Mouse (Mus musculus): ENCODE measurements around the gene Gjb6. TPM values are rescaled to one million over a fixed set of nuclear protein-coding genes. Genes with fewer than 3 reads are reported as not detected.
A peak's percentile ranks its signal among the peaks of the same experiment; 100 is the strongest.

Gene Gjb6
- polyA plus RNA-seq, 1 experiment from 2014 or later: 0.14 TPM

- ATAC-seq (ENCODE audit: insufficient number of reproducible peaks, low FRiP score): no peak
- Histone ChIP-seq H3K4me1 (replicated peaks) (peaks cover 6% of the 10 kb centered on the region), H3K27ac (ENCODE audit: poor library complexity, severe bottlenecking) (no peak overlapping the region), H3K9ac (no peak overlapping the region), H3K4me3 (no peak overlapping the region), H3K27me3 (replicated peaks) (peaks cover 63% of the 10 kb centered on the region), H3K9me3 (replicated peaks) (no peaks in the 10 kb centered on the region), H3K4me2 (no peak overlapping the region), H3K36me3 (no peaks in the 10 kb centered on the region)
- 67% methylated on average over 5 of the region's 5 CpGs for WGBS
Observed at GRCm38 (mm10) chr14:57107916-57108315, 25.5 kb downstream of the Gjb6 start.

GRCm38 (mm10) chr14:57107091-57107490 is 26.3 kb downstream of the Gjb6 start:
- Histone ChIP-seq H3K4me1 (replicated peaks) (peaks cover 6% of the 10 kb centered on the region), H3K9me3 (replicated peaks) (no peaks in the 10 kb centered on the region), H3K4me2 (no peak overlapping the region), H3K36me3 (no peaks in the 10 kb centered on the region), H3K9ac (no peak overlapping the region), H3K27ac (ENCODE audit: poor library complexity, severe bottlenecking) (no peak overlapping the region), H3K27me3 (replicated peaks) (peaks cover 66% of the 10 kb centered on the region), H3K4me3 (no peak overlapping the region)
- ATAC-seq (ENCODE audit: insufficient number of reproducible peaks, low FRiP score): no peak
- WGBS: 69% methylated on average over 8 of the region's 8 CpGs

- Histone ChIP-seq H3K36me3 (no peaks in the 10 kb centered on the region), H3K4me2 (no peak overlapping the region), H3K4me1 (replicated peaks) (peaks cover 6% of the 10 kb centered on the region), H3K4me3 (no peak overlapping the region), H3K27ac (ENCODE audit: poor library complexity, severe bottlenecking) (no peak overlapping the region), H3K27me3 (replicated peaks) (peaks cover 70% of the 10 kb centered on the region), H3K9me3 (replicated peaks) (no peaks in the 10 kb centered on the region), H3K9ac (no peak overlapping the region)
- WGBS: 46% methylated on average over 11 of the region's 11 CpGs
- no peak for ATAC-seq (ENCODE audit: insufficient number of reproducible peaks, low FRiP score)
Observed at GRCm38 (mm10) chr14:57105721-57106120, 27.7 kb downstream of the Gjb6 start.

DNA sequence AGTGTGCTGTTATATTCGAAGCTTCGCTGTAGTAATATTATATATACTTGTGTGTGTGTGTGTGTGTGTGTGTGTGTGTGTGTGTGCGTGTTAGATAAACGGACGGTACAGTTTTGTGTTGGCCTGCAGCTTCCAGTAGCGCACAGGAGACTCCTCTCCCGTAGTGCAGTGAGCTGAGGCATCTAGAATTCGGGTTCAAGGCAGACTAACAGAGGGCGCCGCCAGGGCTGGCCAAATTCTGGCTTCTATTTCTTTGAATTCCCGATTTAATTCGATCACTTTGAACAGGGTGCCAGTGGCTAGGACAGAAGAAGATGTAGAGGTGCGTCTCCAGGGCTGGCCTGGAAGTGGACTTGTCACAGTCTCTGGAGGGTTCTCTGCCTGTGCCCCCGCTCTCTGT is 28.3 kb downstream of the Gjb6 start:
- WGBS: 11% methylated on average over 14 of the region's 14 CpGs

DNA sequence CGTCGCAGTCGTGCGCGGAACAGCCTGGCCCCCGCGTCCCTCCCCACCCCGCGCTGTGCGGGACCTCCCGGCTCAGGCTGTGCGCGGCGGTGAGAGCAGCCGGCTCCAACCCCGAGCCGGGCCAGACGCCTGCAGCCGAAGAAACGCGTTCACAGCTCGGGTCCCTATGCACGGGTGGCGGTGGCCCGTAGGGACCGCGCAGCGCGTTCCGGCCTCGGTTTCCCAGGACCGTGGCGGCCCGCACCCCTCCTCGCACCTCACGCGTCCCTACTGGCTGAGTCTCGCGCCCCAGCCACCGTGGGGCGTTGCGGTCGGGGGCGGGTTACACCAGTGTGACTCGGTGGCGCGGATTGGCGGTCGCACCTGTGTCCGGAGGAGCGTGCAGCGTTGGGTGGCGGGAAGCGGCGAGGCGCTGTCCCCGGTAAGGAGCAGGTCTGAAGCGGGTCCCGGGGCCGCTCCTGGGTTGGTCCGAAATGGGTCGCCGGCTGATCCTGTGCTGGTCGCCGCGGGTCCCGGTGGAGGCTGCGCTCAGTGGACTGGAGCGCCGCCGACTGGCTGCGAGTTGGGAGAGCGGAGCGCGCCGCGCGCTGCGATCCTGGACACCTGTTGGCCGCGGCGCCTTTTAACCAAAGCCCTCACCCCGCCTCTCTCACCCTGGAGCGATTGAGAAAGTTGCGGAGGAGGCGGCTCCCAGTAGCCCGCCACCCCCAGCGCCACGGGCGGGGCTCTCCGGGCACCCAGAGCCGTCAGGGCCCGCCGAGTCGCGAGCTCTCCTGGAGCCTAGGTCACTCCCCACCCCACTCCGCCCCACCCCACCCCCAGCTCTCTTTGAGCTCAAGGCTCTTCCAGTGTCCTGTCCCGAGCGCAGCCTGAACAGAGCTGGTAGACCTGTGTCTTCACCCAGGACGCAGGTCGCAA is 29.0 kb downstream of the Gjb6 start, which contains the start of gene Gjb2:
Gene Gjb2 (minus strand): TSS at position 597 of the 918 bp plus-strand sequence.
- H3K4me3 ChIP-seq: peak within 1 kb of the TSS; percentile 69
- no peaks in the 10 kb centered on the region for H3K36me3 ChIP-seq
- peaks cover 6% of the 10 kb centered on the region for H3K4me1 ChIP-seq (replicated peaks)
- peak within 1 kb of the TSS; percentile 100 for H3K4me2 ChIP-seq
- ATAC-seq (ENCODE audit: insufficient number of reproducible peaks, low FRiP score): no peak
- no peak within 1 kb of the TSS for H3K27ac ChIP-seq (ENCODE audit: poor library complexity, severe bottlenecking)
- peak within 1 kb of the TSS; percentile 64 for H3K9ac ChIP-seq
- WGBS: under 1% methylated on average over 100 of the region's 101 CpGs
- peaks cover 82% of the 10 kb centered on the region for H3K27me3 ChIP-seq (replicated peaks)
- H3K9me3 ChIP-seq (replicated peaks): no peaks in the 10 kb centered on the region

More for the DNA sequence above, 28.3 kb downstream of the Gjb6 start:
- peak overlapping the region; percentile 69 for H3K4me3 ChIP-seq
- H3K27me3 ChIP-seq (replicated peaks): peaks cover 76% of the 10 kb centered on the region
- H3K27ac ChIP-seq (ENCODE audit: poor library complexity, severe bottlenecking): no peak overlapping the region
- no peak for ATAC-seq (ENCODE audit: insufficient number of reproducible peaks, low FRiP score)
- H3K4me2 ChIP-seq: peak overlapping the region; percentile 100
- H3K4me1 ChIP-seq (replicated peaks): peaks cover 6% of the 10 kb centered on the region
- H3K36me3 ChIP-seq: no peaks in the 10 kb centered on the region
- H3K9ac ChIP-seq: no peak overlapping the region
- H3K9me3 ChIP-seq (replicated peaks): no peaks in the 10 kb centered on the region

- H3K4me1 ChIP-seq (replicated peaks): peaks cover 6% of the 10 kb centered on the region
- peak overlapping the region; percentile 100 for H3K4me2 ChIP-seq
- H3K9ac ChIP-seq: peak overlapping the region; percentile 64
- no peak overlapping the region for H3K27ac ChIP-seq (ENCODE audit: poor library complexity, severe bottlenecking)
- no peaks in the 10 kb centered on the region for H3K36me3 ChIP-seq
- H3K27me3 ChIP-seq (replicated peaks): peaks cover 82% of the 10 kb centered on the region
- no peak for ATAC-seq (ENCODE audit: insufficient number of reproducible peaks, low FRiP score)
- peak overlapping the region; percentile 69 for H3K4me3 ChIP-seq
- no peaks in the 10 kb centered on the region for H3K9me3 ChIP-seq (replicated peaks)
- WGBS: 3% methylated on average over 22 of the region's 22 CpGs
Observed at GRCm38 (mm10) chr14:57103711-57104105, 29.7 kb downstream of the Gjb6 start.

DNA sequence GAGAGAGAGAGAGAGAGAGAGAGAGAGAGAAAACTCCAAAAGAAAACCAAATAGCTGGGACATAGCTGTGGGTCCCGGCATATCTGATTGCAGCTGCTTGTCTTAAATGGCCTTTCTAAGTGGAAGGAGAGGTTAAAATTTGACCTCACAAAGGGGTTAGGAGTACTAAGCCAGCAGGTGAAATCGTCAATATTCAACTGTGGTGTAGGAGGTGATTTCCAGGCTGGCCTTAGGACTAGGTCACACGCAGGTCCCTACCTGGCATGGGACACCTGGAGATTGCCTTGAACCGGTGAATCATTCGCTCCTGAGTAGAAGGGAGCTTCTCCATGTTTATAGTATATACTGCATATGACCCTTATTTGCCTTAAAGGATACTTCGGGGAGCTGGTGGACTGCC is 30.3 kb downstream of the Gjb6 start:
- peaks cover 78% of the 10 kb centered on the region for H3K27me3 ChIP-seq (replicated peaks)
- no peaks in the 10 kb centered on the region for H3K9me3 ChIP-seq (replicated peaks)
- H3K9ac ChIP-seq: no peak overlapping the region
- no peak for ATAC-seq (ENCODE audit: insufficient number of reproducible peaks, low FRiP score)
- peaks cover 6% of the 10 kb centered on the region for H3K4me1 ChIP-seq (replicated peaks)
- H3K4me2 ChIP-seq: no peak overlapping the region
- H3K36me3 ChIP-seq: no peaks in the 10 kb centered on the region
- WGBS: 55% methylated on average over 6 of the region's 6 CpGs
- no peak overlapping the region for H3K27ac ChIP-seq (ENCODE audit: poor library complexity, severe bottlenecking)
- H3K4me3 ChIP-seq: no peak overlapping the region

GRCm38 (mm10) chr14:57101623-57102022 is 31.8 kb downstream of the Gjb6 start:
- no peaks in the 10 kb centered on the region for H3K9me3 ChIP-seq (replicated peaks)
- no peak overlapping the region for H3K27ac ChIP-seq (ENCODE audit: poor library complexity, severe bottlenecking)
- no peaks in the 10 kb centered on the region for H3K36me3 ChIP-seq
- no peak for ATAC-seq (ENCODE audit: insufficient number of reproducible peaks, low FRiP score)
- no peak overlapping the region for H3K4me3 ChIP-seq
- peaks cover 6% of the 10 kb centered on the region for H3K4me1 ChIP-seq (replicated peaks)
- H3K27me3 ChIP-seq (replicated peaks): peaks cover 68% of the 10 kb centered on the region
- no peak overlapping the region for H3K9ac ChIP-seq
- WGBS: 77% methylated on average over 7 of the region's 7 CpGs
- no peak overlapping the region for H3K4me2 ChIP-seq

DNA sequence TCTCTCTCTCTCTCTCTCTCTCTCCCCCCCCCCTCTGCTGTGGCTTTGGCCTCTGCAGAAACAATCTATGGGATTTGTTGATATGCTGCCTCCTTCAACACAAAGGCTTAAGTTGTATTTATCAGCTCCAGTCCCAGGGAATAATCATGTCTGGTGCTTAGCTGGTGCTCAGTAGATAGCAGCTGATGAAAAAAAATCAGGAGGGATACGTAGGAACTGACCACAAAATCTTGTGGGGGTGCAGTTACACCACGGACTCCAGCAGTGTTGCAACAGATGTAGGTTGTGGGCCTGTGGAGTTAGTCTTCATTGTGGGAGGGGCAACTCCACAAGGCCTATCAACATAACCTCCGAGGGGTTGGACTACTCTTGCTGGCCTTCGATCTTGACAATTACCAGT is 37.6 kb downstream of the Gjb6 start:
- H3K9ac ChIP-seq: no peak overlapping the region
- no peaks in the 10 kb centered on the region for H3K4me1 ChIP-seq (replicated peaks)
- no peak overlapping the region for H3K4me3 ChIP-seq
- no peaks in the 10 kb centered on the region for H3K36me3 ChIP-seq
- no peak for ATAC-seq (ENCODE audit: insufficient number of reproducible peaks, low FRiP score)
- H3K9me3 ChIP-seq (replicated peaks): no peaks in the 10 kb centered on the region
- no peak overlapping the region for H3K4me2 ChIP-seq
- no peak overlapping the region for H3K27ac ChIP-seq (ENCODE audit: poor library complexity, severe bottlenecking)
- 46% methylated on average over 4 of the region's 4 CpGs for WGBS
- peaks cover 16% of the 10 kb centered on the region for H3K27me3 ChIP-seq (replicated peaks)

DNA sequence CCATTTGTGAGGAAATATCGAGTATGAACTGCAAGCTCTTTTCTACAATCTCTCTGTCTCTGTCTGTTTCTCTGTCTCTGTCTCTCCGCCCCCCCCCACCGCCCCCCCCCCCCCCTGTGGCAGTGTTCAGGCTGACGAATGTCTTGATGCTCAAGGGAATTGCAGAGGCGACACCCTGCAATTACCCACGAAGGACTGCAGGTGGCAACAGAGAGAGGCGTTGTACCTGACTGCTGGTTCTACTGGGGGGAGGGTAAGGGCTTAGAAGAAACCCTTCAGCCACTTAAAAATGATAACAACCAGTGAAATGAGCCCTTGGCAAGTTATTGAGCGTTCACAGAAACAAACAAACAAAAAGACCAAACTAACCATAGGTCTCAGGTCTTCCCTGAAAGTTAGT is 40.4 kb downstream of the Gjb6 start:
- Histone ChIP-seq H3K27ac (ENCODE audit: poor library complexity, severe bottlenecking) (no peak overlapping the region), H3K4me1 (replicated peaks) (no peaks in the 10 kb centered on the region), H3K4me3 (no peak overlapping the region), H3K27me3 (replicated peaks) (peaks cover 4% of the 10 kb centered on the region; the same call in 1 of the 2 replicates), H3K4me2 (no peak overlapping the region), H3K36me3 (no peaks in the 10 kb centered on the region), H3K9ac (no peak overlapping the region), H3K9me3 (replicated peaks) (no peaks in the 10 kb centered on the region)
- ATAC-seq (ENCODE audit: insufficient number of reproducible peaks, low FRiP score): no peak
- WGBS: 7% methylated on average over 7 of the region's 8 CpGs

- 55% methylated on average over 2 of the region's 2 CpGs for WGBS
- H3K27me3 ChIP-seq (replicated peaks): no peaks in the 10 kb centered on the region
- H3K4me3 ChIP-seq: no peak overlapping the region
- H3K36me3 ChIP-seq: no peaks in the 10 kb centered on the region
- H3K9ac ChIP-seq: no peak overlapping the region
- H3K27ac ChIP-seq (ENCODE audit: poor library complexity, severe bottlenecking): no peak overlapping the region
- H3K9me3 ChIP-seq (replicated peaks): no peaks in the 10 kb centered on the region
- ATAC-seq (ENCODE audit: insufficient number of reproducible peaks, low FRiP score): no peak
- no peak overlapping the region for H3K4me2 ChIP-seq
- peaks cover 2% of the 10 kb centered on the region; the same call in 1 of the 2 replicates for H3K4me1 ChIP-seq (replicated peaks)
Observed at GRCm38 (mm10) chr14:57090001-57090400, 43.4 kb downstream of the Gjb6 start.
